Mouse (Mus musculus) layer of hippocampus, adult 8-10 months (tissue): Measurements from ENCODE around the gene Rai14. TPM values are rescaled to one million over a fixed set of nuclear protein-coding genes. Genes with fewer than 3 reads are reported as not detected.

Experiments
- DNase-seq, 2 experiments: peaks; one replicate each; pipeline ENCODE4 v3.0.0; 2022; ENCODE audit warnings: low spot score in 2 of 2
- total RNA-seq, 4 experiments: library from RNA; stranded (reverse); gene quantifications; 2 replicates each; pipeline ENCODE4 v1.2.4; 2022

The Rai14 gene
- total RNA-seq, 4 experiments from 2014 or later, result 6.0 to 10.8 (median 7.0) TPM

DNA sequence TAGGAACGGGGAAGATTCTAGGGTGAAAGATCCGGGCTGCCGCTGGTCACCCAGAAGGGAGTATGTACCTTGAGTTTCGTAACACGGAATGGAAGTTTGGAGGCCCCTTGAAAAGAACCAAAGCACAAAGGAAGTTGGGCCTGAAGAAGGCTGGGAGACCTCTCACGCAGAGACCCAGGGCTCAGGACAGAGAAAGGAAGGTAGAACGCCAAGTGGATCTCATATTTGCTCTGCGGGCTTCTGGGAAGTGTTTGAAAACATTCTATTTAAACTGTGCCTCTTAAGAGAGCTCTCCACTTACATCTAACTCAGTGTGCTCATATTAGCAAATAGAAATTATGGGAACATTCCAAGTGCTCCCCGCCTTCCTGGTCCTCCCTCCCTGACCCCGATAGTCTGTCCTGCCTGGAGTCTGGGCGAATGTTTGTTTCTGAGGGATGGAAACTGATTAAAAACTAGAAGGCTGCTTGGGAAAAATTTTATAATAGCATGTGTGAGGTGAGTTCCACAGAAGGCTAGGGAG lies 6.9 kb upstream of the Rai14 start:
- DNase-seq, result no peak

DNA sequence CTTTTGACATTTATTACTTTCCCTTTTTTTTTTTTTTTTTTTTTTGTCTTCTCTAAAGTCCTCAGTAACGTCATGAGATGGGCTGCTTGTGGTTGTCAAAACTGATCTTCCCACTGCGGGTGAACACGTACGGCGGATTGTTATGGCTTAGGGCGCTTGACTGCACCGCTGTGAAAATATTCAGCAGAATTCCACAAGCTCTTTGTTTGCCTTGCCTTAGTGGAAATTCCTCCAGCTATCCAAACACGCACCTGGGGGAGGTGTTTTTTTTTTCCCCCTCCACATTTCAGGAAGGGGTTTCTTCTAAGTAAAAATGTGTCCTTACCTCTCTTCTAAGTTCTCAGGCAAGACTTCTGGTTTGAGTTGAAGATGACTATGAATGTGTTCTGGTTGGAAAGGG lies 6.2 kb upstream of the Rai14 start:
- no peak for DNase-seq

DNA sequence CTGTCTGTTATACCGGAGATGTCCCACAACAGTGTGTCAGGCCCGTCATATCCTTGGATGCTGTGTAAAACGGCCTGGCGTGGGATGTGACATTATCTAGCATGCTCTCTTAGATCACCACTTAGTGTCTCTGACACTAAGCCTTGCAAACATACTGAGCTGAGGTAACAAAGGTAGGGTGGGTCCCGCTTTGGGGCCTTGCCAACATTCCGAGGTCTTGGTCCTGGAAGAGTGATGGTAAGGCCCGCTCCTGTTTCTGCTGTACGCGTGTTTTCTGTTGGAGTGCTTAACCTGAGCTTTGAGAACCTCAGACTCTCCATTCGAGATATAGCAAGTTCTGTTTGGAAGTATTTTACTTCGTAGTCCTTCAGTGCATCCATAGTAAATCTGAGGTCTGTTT lies 5.8 kb upstream of the Rai14 start:
- no peak for DNase-seq

- no peak for DNase-seq
These were observed 5.1 kb upstream of the Rai14 start for GRCm38 (mm10) chr15:10719511-10719910.

- DNase-seq, result no peak
These were observed 4.3 kb upstream of the Rai14 start for GRCm38 (mm10) chr15:10718763-10719162.

DNA sequence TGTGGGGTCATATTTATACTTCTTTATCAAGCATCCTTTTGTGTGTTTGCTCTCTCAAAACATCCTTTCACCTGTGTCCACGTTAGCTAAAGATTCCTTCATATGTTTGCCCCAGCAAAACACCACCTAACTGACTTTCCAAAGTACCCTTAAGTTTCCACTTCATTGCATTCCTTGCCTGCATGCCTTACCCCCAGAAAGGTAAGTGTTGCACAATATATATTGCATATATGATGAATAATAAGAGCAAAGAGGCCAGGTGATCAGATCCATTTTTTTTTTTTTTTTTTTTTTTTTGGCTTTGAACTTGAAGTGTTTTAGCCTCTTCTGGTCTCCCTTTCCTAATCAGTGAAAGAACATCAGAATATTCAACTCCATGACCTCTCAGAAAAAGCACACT lies 2.9 kb upstream of the Rai14 start:
- no peak for DNase-seq

DNA sequence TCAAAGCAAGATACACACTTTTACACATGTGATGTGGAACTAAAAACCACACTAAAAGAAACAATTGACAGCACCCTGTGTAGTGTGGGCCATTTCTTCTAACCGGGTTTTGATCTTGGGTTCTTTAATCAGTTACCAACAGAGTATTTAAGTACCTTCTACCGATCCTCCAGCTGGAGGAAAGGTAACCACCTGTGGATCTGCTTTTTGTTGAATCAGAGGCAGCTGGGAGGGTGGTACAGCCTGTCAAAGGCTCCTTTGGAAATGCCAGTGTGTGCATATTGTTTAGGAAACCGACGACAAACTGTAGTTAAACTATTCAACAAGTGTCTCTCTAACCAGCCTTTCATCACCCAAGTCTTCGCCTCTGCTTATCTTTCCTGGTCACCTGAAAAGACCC lies 1.5 kb upstream of the Rai14 start:
- no peak for DNase-seq

DNA sequence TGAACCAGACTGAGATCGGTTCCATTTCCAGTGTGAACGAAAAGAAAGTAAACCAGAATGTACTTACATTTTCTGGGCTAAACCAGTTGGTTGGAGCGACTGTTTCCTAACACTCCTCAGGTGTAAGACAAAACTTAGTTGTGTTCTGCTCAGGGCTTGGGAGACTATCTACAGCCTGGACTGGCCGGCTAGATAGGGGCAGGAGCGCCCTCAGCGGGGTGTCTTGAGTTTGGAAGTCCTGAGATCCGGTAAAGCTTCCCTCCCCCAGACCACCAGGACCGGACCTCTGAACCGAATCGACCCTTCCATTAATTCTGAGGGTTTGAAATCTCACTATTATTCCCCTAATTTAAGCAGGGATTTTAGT lies 698 bp upstream of the Rai14 start:
- DNase-seq, result no peak

DNA sequence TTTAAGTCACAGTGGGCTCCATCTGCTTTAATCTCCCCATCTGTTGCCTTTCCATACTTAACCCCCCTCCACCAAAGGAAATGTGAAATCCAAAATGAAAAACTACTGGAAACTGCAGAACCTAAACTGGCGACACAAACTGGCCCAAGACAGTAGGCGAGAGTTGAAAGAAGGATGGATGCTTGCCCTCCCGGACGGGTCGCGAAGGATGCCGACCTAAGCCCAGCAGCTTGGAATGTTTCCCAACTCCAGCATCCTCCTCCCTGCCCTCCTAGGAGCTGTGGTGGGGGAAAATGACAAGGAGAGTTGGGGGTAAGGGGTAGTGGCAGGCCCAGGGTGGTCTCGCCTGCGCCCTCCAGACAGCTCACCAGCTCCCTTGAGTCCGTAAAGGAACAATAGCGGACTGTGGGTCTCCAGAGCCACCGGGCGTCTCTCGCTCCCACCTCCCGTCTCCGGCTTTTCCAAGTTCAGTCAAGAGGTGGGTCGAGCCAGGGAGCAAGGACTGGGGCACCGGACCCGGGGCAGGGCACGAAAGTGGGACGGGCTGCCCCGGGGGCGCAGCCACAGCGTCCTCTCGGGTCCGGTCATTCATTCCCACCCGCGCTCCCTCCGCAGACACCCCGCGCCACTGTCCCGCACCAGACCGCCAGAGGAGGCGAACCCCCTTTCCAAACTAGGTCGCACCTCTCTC lies 653 bp downstream of the Rai14 start:
- no peak for DNase-seq

GRCm38 (mm10) chr15:10713181-10713625 lies 1.2 kb downstream of the Rai14 start:
- DNase-seq, result no peak

DNA sequence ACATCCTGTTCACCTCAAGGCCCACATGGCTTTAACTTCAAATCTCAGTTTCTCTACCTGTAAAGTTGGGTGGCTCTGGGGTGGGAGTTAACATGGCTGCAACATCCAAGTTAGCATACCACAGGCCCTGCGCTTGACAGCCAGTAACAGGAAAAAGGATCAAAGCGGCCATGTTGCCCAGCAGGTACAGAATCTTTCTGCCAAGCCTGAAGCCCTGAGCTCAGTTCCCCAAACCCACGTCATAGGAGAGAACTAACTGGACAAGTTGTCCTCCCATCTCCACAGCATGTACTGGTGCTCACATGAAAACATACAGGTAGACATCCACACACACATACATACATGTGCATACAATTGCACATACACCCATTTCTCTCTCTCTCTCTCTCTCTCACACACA lies 2.1 kb downstream of the Rai14 start:
- no peak for DNase-seq

DNA sequence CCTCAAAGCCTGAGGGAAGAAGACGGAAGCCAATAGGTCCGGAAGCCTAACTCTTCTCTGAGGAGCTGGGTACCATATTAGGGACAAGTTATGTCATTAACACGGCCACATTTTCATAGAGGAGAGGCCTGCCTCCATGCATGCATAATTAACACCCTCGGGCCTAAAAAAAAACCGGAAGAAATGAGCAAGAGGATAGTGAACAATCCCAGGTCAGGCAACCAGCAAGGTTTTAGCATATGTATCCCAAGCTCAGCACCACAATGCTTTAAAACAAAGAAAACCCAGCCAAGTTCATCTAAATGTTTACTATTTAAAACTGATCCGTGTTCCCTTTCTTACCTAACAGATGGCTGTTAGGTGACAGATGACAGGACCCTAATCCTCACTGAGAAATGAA lies 3.2 kb downstream of the Rai14 start:
- DNase-seq, result no peak

- DNase-seq, result no peak
These were observed 5.7 kb downstream of the Rai14 start for GRCm38 (mm10) chr15:10708591-10709272.

DNA sequence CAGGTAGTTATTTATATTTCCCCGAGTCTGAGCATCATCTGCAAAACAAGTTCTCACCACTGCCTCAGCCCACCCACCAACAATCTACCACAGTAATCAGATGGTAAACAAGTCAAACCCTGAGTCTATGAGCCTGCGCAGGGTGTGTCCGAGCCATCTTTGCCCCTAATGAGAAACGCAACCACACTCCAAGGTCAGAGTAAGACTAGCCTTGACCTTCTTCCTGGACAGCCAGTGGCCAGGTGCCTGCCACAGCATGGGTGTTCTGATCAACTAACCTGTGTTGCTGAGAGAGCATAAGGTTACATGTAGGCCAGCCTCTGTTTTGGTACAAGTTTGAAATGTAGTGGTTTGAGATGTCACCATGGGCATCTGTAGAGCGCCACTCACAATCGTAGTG lies 7.3 kb downstream of the Rai14 start:
- no peak for DNase-seq

GRCm38 (mm10) chr15:10706414-10706813 lies 8.0 kb downstream of the Rai14 start:
- no peak for DNase-seq

GRCm38 (mm10) chr15:10705752-10706151 lies 8.7 kb downstream of the Rai14 start:
- DNase-seq, result no peak

GRCm38 (mm10) chr15:10704328-10704727 lies 10.1 kb downstream of the Rai14 start:
- no peak for DNase-seq

GRCm38 (mm10) chr15:10701571-10701970 lies 12.9 kb downstream of the Rai14 start:
- DNase-seq, result no peak

GRCm38 (mm10) chr15:10700891-10701466 lies 13.4 kb downstream of the Rai14 start:
- no peak for DNase-seq

DNA sequence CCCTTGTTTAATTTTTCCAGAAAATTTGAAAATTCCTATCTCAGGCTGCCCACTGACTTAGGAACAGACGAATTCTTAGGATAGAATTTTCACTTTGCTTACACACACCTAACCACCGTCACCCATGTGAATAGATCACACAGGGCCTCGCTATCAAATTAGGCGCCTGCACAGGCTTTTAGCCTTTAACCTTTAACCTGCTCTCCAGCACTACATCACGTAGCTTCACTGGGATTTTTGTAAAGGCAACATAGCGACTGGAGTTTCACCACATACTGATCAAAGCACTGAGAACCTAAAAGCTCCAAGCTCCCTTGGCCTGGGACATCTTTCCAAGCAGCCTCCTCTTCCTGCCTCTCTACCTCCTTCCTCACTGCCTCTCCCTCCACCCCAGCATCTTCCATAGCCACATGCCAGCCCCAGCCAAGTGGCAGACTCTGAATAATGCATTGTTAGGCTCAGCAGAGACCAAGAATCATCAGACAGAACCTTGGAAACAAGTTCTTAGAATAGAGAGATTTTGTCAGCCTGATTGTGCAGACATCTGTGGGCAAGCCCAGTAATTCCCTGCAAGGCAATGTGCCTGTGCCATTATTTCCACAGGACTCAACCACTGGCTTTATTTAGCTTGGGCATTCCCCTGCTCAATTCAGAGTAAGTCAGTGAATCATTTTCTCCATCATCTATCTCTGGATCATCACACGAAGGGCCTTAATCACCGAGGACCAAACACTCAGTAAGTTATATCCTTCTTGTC lies 17.8 kb downstream of the Rai14 start:
- DNase-seq, result no peak

- no peak for DNase-seq
These were observed 21.8 kb downstream of the Rai14 start for GRCm38 (mm10) chr15:10692627-10693026.

DNA sequence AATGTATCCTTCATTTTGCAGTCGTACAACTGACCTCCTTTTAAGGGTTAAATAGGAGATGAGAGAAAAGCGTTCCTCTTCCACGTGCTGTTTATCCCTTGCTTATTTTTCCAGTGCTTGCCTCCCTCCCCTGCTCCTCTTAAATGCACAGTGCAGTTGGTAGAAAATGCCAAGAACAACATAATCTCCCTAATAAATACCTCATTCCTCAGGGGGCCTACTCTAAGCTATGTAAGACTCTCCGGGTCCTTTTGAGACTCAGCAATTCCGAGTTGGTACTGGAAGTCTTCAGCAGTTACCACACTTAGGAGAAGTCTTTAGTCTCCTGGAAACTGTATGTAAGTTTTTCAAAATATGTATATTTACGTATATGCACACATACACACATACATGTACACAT lies 22.9 kb downstream of the Rai14 start:
- DNase-seq, result no peak
